Mouse (Mus musculus) kidney, embryonic 14.5 days (tissue): ENCODE data around the gene Efcab9. TPM values are rescaled to one million over a fixed set of nuclear protein-coding genes. Genes with fewer than 3 reads are reported as not detected.

Experiments
- ATAC-seq: fragments of 200-750 bp; cut with Nextera tagmentation; 2 replicates; pipeline ENCODE4 v1.8.0; 2017; ENCODE audit warnings: moderate number of reproducible peaks, mild to moderate bottlenecking, moderate TSS enrichment, moderate library complexity; ENCODE audit not compliant: low FRiP score, low TSS enrichment
- H3K27ac ChIP-seq: fragments of 300-500 bp; sonication (generic); 2 replicates; pipeline ENCODE4 v1.5.1; 2014; ENCODE audit warnings: low read depth, mild to moderate bottlenecking, low read length, moderate library complexity, mixed read lengths
- H3K27me3 ChIP-seq: fragments of 300-500 bp; sonication (generic); 2 replicates; pipeline ENCODE4 v1.6.1; 2014; ENCODE audit warnings: mild to moderate bottlenecking, low read length; ENCODE audit not compliant: control insufficient read depth, insufficient read depth
- H3K36me3 ChIP-seq: fragments of 300-500 bp; sonication (generic); 2 replicates; pipeline ENCODE4 v1.6.1; 2014; ENCODE audit warnings: low read length, mixed read lengths; ENCODE audit not compliant: control insufficient read depth, insufficient read depth
- H3K4me1 ChIP-seq: fragments of 300-500 bp; sonication (generic); 2 replicates; pipeline ENCODE4 v1.6.1; 2014; ENCODE audit warnings: low read length, mixed read lengths; ENCODE audit not compliant: control insufficient read depth, insufficient read depth
- H3K4me2 ChIP-seq: fragments of 300-500 bp; sonication (generic); replicated peaks from 2 replicates; pipeline ENCODE4 v1.6.1; 2014; ENCODE audit warnings: low read depth, mild to moderate bottlenecking, low read length
- H3K4me3 ChIP-seq: fragments of 300-500 bp; sonication (generic); 2 replicates; pipeline ENCODE4 v1.5.1; 2014; ENCODE audit warnings: mild to moderate bottlenecking, low read length
- H3K9ac ChIP-seq: fragments of 300-500 bp; sonication (generic); 2 replicates; pipeline ENCODE4 v1.6.1; 2014; ENCODE audit warnings: low read depth, mild to moderate bottlenecking, low read length, moderate library complexity
- H3K9me3 ChIP-seq: fragments of 300-500 bp; sonication (generic); 2 replicates; pipeline ENCODE4 v1.6.1; 2016; ENCODE audit warnings: low read length; ENCODE audit not compliant: control insufficient read depth
- WGBS: fragments of 180-500 bp; shearing (Covaris S2); extraction: QIAGEN DNeasy Blood & Tissue Kit; methylation state at CpG from one replicate; pipeline ENCODE4 v1.1.7; 2014; 5-methylcytosine and 5-hydroxymethylcytosine counted together
- polyA plus RNA-seq: library from polyadenylated mRNA; unstranded; fragments of >200 nt; fragmentation: Nextera tagmentation; extraction: Ambion mirVana; gene quantifications from 2 replicates; pipeline ENCODE4 v1.2.1, GENCODE M21; 2014

The Efcab9 gene
- polyA plus RNA-seq: 0.43 and 0.46 TPM in 2 replicates

GRCm38 (mm10) chr11:32531871-32532764 lies at the start of gene Efcab9:
Gene Efcab9 (minus strand): TSS chr11:32532081.
- WGBS: 5% methylated on average over 33 of the region's 33 CpGs
- H3K9ac ChIP-seq: peak within 1 kb of the TSS; percentile 72
- peak; percentile 17 for ATAC-seq
- H3K27ac ChIP-seq: no peak within 1 kb of the TSS
- no peaks in the 10 kb centered on the region for H3K27me3 ChIP-seq
- H3K9me3 ChIP-seq: no peaks in the 10 kb centered on the region
- H3K4me3 ChIP-seq: peak within 1 kb of the TSS; percentile 61
- peaks cover 4% of the 10 kb centered on the region; the same call in 1 of the 2 replicates for H3K36me3 ChIP-seq
- peaks cover 13% of the 10 kb centered on the region for H3K4me1 ChIP-seq
- H3K4me2 ChIP-seq: peak within 1 kb of the TSS; percentile 98

- 55% methylated on average over 2 of the region's 2 CpGs for WGBS
- Histone ChIP-seq H3K4me2 (no peak overlapping the region), H3K9me3 (no peaks in the 10 kb centered on the region), H3K27me3 (no peaks in the 10 kb centered on the region), H3K36me3 (no peaks in the 10 kb centered on the region), H3K4me1 (peaks cover 21% of the 10 kb centered on the region), H3K4me3 (no peak overlapping the region), H3K9ac (no peak overlapping the region), H3K27ac (no peak overlapping the region)
- no peak for ATAC-seq
These were observed 49.1 kb upstream of the Efcab9 start for GRCm38 (mm10) chr11:32581031-32581430.

- Histone ChIP-seq H3K4me3 (no peak overlapping the region), H3K4me1 (peaks cover 21% of the 10 kb centered on the region), H3K27me3 (no peaks in the 10 kb centered on the region), H3K9ac (no peak overlapping the region), H3K36me3 (no peaks in the 10 kb centered on the region), H3K27ac (no peak overlapping the region), H3K4me2 (no peak overlapping the region), H3K9me3 (no peaks in the 10 kb centered on the region)
- ATAC-seq: no peak
- WGBS: 86% methylated on average over 16 of the region's 16 CpGs
These were observed 48.5 kb upstream of the Efcab9 start for GRCm38 (mm10) chr11:32580305-32580947.

GRCm38 (mm10) chr11:32576760-32577050 lies 44.8 kb upstream of the Efcab9 start:
- no peak; the same call in 1 of the 2 replicates for ATAC-seq
- H3K27ac ChIP-seq: no peak overlapping the region
- no peak overlapping the region for H3K9ac ChIP-seq
- H3K36me3 ChIP-seq: no peaks in the 10 kb centered on the region
- WGBS: 27% methylated on average over 5 of the region's 5 CpGs
- H3K4me3 ChIP-seq: no peak overlapping the region
- H3K4me1 ChIP-seq: peaks cover 21% of the 10 kb centered on the region
- no peak overlapping the region for H3K4me2 ChIP-seq
- H3K27me3 ChIP-seq: no peaks in the 10 kb centered on the region
- H3K9me3 ChIP-seq: no peaks in the 10 kb centered on the region

GRCm38 (mm10) chr11:32575964-32576759 lies 44.3 kb upstream of the Efcab9 start:
- Histone ChIP-seq H3K4me3 (no peak overlapping the region), H3K36me3 (no peaks in the 10 kb centered on the region), H3K9me3 (no peaks in the 10 kb centered on the region), H3K4me2 (no peak overlapping the region), H3K27ac (no peak overlapping the region), H3K27me3 (no peaks in the 10 kb centered on the region), H3K4me1 (peaks cover 21% of the 10 kb centered on the region), H3K9ac (no peak overlapping the region)
- 45% methylated on average over 6 of the region's 6 CpGs for WGBS
- peak; percentile 90 for ATAC-seq

- ATAC-seq: no peak
- no peaks in the 10 kb centered on the region for H3K36me3 ChIP-seq
- H3K4me3 ChIP-seq: no peak overlapping the region
- H3K9ac ChIP-seq: no peak overlapping the region
- 97% methylated on average over 2 of the region's 2 CpGs for WGBS
- H3K4me2 ChIP-seq: no peak overlapping the region
- H3K4me1 ChIP-seq: peaks cover 19% of the 10 kb centered on the region
- no peaks in the 10 kb centered on the region for H3K27me3 ChIP-seq
- no peaks in the 10 kb centered on the region for H3K9me3 ChIP-seq
- no peak overlapping the region for H3K27ac ChIP-seq
These were observed 41.8 kb upstream of the Efcab9 start for GRCm38 (mm10) chr11:32573669-32574068.

GRCm38 (mm10) chr11:32571103-32571502 lies 39.2 kb upstream of the Efcab9 start:
- Histone ChIP-seq H3K4me1 (peaks cover under 1% of the 10 kb centered on the region; the same call in 1 of the 2 replicates), H3K9me3 (no peaks in the 10 kb centered on the region), H3K36me3 (no peaks in the 10 kb centered on the region), H3K27ac (no peak overlapping the region), H3K4me3 (no peak overlapping the region), H3K4me2 (no peak overlapping the region), H3K27me3 (no peaks in the 10 kb centered on the region), H3K9ac (no peak overlapping the region)
- WGBS: 90% methylated on average over 6 of the region's 6 CpGs
- ATAC-seq: no peak

GRCm38 (mm10) chr11:32568637-32569293 lies 36.9 kb upstream of the Efcab9 start:
- Histone ChIP-seq H3K9ac (no peak overlapping the region), H3K9me3 (no peaks in the 10 kb centered on the region), H3K4me2 (no peak overlapping the region), H3K4me1 (0 out of 2 replicates have a peak, but pooled peaks cover 9% of the 10 kb centered on the region), H3K36me3 (no peaks in the 10 kb centered on the region), H3K4me3 (no peak overlapping the region), H3K27ac (no peak overlapping the region), H3K27me3 (no peaks in the 10 kb centered on the region)
- 89% methylated on average over 15 of the region's 15 CpGs for WGBS
- ATAC-seq: no peak
